Mouse (Mus musculus) monocyte, adult 2 months (primary cell): ENCODE measurements around the gene Mapk8ip1.

ENCODE experiments used
- DNase-seq, 2 experiments: peaks; one replicate each; pipeline ENCODE4 v3.0.0; 2022; ENCODE audit warnings: low spot score in 2 of 2, low read depth in 1 of 2

Mapk8ip1 gene

GRCm38 (mm10) chr2:92391116-92391515, 9.9 kb downstream of the Mapk8ip1 start:
- no peak for DNase-seq

- DNase-seq: no peak
Observed at GRCm38 (mm10) chr2:92390206-92390930, 10.7 kb downstream of the Mapk8ip1 start.

- no peak for DNase-seq
Observed at GRCm38 (mm10) chr2:92389645-92390044, 11.4 kb downstream of the Mapk8ip1 start.

- peak in 1 of 2 experiments; percentile 18 for DNase-seq
Observed at GRCm38 (mm10) chr2:92388891-92389641, 12.0 kb downstream of the Mapk8ip1 start.

- DNase-seq: no peak
Observed at GRCm38 (mm10) chr2:92388081-92388517, 13.0 kb downstream of the Mapk8ip1 start.

- no peak for DNase-seq
Observed at GRCm38 (mm10) chr2:92387646-92388045, 13.4 kb downstream of the Mapk8ip1 start.

GRCm38 (mm10) chr2:92386821-92387570, 14.1 kb downstream of the Mapk8ip1 start:
- DNase-seq: no peak

- DNase-seq: no peak
Observed at GRCm38 (mm10) chr2:92385113-92386051, 15.7 kb downstream of the Mapk8ip1 start.

- DNase-seq: no peak
Observed at GRCm38 (mm10) chr2:92384101-92384500, 17.0 kb downstream of the Mapk8ip1 start.

- no peak for DNase-seq
Observed at GRCm38 (mm10) chr2:92382759-92383158, 18.3 kb downstream of the Mapk8ip1 start.

- DNase-seq: no peak
Observed at GRCm38 (mm10) chr2:92381901-92382588, 19.0 kb downstream of the Mapk8ip1 start, which contains the start of gene 1700029I15Rik. 1700029I15Rik (plus strand) TSS chr2:92382538.

GRCm38 (mm10) chr2:92381161-92381560, 19.9 kb downstream of the Mapk8ip1 start:
- no peak for DNase-seq

- no peak for DNase-seq
Observed at GRCm38 (mm10) chr2:92380495-92381050, 20.5 kb downstream of the Mapk8ip1 start.

GRCm38 (mm10) chr2:92379783-92380494, 21.1 kb downstream of the Mapk8ip1 start:
- DNase-seq: no peak

GRCm38 (mm10) chr2:92377320-92377719, 23.7 kb downstream of the Mapk8ip1 start:
- DNase-seq: no peak

- DNase-seq: no peak
Observed at GRCm38 (mm10) chr2:92376300-92376699, 24.8 kb downstream of the Mapk8ip1 start.

GRCm38 (mm10) chr2:92375788-92376187, 25.3 kb downstream of the Mapk8ip1 start:
- DNase-seq: no peak

GRCm38 (mm10) chr2:92375099-92375623, 25.9 kb downstream of the Mapk8ip1 start:
- DNase-seq: peak; percentile 94 to 97

- DNase-seq: no peak
Observed at GRCm38 (mm10) chr2:92374514-92374913, 26.5 kb downstream of the Mapk8ip1 start, which contains the start of the genes Pex16 and Large2. Pex16 (plus strand) TSS chr2:92374676. Large2 (minus strand) TSS chr2:92374869.
